Mouse (Mus musculus): ENCODE results near the gene Spg7. TPM values are rescaled to one million over a fixed set of nuclear protein-coding genes. Genes with fewer than 3 reads are reported as not detected.
"Not testable (repeated sequence)": the region's sequence is repeated elsewhere in the genome, so short reads cannot be mapped to it uniquely, and the experiment has no call there.

Gene Spg7
- 10 to 100 TPM; 86.9 to 99.5 (median 95.3) TPM for total RNA-seq (2022)

DNA sequence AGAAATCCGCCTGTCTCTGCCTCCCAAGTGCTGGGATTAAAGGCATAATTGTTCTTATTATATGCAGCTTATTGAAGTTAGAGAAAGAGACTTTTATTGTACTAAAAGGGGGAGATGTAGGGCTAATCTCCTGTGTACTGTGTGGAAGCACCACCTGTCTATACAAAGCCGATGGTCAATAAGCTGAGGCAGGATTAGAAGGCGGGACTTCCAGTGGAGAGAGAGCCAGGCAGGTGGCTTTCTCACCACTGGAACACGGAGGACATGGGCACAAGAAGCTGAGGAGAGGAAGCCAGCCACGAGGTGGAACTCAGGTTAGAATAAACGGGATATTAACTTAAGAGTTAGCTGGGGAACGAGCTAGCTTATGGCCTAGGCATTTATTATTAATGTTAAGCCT lies at the start of gene Spg7:
TSS of gene Spg7 (plus strand) at position 222 of the 400 bp plus-strand sequence.
- no peak for DNase-seq (ENCODE audit: low spot score)

DNA sequence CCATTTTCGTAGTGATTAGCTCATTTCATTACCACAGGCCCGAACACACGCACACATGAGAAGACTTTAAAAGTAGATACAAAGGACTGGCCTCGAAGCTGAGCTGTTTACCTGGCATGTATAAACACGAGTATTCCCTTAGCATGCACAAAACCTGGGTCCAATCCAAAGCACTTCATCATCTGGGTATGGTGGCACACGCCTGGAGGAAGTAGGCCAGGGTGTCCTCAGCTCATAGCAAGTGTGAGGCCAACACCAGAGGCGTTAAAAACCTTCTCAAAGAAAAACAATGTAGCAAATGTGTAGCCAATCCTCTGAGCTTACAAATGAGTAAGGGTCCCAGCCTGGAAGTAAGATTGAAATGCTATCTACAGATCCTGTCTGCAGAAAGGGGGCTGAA lies 48.3 kb upstream of the Spg7 start:
- no peak for DNase-seq (ENCODE audit: low spot score)

DNA sequence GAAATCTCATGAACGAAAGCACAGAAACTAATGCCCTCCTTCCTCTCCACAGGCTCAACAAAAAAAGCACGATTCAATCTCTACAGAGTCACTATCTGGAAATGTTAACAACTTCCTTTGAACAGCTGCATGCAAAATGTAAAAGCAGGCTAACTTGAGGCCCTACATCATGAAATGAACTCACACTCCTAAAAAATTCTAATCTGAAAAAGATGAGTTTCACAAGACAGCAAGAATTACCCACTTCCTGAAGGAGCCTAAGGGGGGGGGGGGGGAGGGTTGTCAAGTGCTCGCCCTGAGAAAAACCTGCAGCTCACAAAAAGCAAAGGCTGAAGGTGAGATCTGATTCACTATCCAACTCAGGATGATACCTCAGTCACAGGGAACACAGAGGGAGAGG lies 47.7 kb upstream of the Spg7 start:
- DNase-seq (ENCODE audit: low spot score) = no peak

DNA sequence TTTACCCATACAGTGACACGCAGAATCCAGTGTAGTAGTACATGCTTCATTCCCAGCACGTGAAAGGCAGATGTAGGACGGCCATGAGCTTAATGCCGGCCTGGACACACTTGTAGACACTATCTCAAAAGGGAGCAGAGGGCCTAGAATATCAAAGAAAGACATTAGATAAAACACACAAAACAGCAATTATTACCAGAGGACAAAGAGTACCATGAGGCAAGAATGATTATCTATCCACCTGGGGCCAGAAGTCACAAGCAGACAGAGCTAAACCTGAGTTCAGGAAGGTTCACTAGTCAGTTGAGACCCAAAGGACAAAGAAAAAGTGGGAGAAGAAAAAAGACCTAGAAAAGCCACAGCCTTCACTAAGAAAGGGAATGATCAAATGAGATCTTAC lies 45.6 kb upstream of the Spg7 start:
- DNase-seq (ENCODE audit: low spot score) = no peak

DNA sequence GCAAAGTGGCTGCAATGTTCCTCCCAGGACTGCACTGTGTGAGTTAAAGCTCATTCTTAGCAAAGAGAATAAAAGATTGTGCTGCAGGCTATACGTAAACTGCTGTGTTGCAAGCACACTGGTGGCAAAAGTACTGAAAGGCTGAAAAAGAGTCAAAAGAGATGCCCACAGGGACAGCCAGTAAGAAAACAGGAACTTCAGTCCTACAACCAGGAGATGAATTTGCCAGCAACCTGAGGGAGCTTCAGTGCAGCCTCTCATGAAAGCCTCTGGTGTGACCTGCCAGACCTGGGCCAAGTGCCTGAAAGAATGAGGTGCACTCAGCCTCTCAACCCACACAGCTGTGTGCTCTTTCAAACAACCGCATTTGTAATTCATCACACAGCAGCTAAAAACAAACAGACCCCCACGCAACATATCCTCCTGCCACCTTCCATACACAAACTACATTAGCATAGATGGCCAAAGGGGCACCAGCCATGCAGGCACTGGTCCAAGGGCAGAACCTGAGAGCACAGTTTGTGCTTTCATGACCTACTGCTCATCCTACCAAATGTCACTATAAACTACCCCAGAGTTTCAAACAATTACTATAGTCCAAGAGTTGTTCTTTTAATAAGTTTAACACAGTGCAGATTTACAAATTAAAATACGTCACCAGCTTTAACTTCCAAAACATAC lies 44.1 kb upstream of the Spg7 start:
- DNase-seq (ENCODE audit: low spot score) = no peak

DNA sequence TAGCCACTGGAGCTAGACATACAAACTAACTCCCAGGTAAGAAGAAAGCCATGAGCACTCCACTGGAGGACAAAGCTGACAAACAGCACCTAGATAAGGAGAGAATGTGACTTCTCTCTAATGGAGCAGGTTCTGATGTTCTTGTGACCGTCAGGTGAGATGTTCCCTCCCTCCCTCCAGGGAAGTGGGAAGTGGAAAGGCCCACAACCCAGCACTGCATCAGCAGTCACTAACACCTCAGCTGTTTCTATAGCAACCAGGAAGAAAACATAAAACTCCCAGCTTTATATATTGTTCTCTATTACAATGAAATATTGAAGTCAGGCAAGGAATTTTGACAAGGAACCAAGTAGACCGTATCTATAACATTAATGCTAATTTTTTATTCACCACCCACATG lies 42.7 kb upstream of the Spg7 start:
- DNase-seq (ENCODE audit: low spot score) = no peak

DNA sequence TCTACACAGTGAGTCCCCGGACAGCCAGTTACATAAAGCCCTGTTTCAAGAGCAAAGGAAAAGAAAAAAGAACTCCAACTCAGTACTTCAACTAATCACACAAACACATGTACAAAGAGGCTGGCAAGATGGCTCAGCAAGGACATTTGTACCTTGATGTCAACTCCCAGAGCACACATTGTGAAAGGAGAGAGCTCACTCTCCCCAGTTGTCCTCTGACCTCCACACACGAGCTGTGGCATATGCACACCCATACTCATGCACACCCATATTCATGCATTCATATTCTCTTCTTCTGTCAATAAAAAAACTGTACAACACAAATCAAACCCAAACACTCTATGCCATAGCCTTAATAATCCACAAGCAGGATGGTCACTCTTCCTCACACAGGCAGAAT lies 41.9 kb upstream of the Spg7 start:
- no peak for DNase-seq (ENCODE audit: low spot score)

DNA sequence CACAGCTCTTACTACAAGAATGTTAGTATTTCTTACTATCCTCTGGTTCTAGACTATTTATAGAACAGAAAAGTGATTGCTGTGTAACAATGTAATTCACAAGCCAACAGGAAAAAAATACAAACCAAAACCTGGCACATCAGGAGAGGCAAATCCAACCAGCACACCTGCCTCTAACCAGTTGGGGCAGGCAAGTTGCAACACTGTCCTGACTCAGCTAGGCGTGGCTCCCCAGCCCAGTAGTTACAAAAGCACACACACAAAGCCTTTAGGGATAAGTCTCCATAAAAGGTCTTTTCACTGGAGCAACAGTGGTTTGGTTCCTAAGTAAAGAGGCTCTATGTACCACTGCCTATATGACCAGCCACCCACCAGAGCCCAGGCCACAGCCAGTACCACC lies 41.5 kb upstream of the Spg7 start:
- DNase-seq (ENCODE audit: low spot score) = no peak

DNA sequence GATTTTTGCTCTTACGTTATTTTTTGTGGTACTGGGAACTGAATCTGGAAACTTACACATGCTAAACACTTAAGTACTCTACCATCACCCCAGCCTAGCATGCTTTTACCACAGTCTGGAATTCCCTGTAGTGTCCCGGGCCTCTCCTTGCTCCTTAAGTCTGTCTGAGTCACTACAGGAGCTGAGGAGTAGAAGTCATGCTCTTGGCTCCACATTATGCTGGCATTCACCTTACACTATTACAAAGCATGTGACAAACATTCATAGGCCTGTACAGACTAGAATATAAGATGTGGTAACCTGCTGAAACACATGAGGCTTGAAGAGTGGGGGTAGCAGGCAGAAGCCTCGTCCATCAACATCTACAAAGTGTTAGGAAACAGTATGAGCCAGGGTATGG lies 40.0 kb upstream of the Spg7 start:
- no peak for DNase-seq (ENCODE audit: low spot score)

DNA sequence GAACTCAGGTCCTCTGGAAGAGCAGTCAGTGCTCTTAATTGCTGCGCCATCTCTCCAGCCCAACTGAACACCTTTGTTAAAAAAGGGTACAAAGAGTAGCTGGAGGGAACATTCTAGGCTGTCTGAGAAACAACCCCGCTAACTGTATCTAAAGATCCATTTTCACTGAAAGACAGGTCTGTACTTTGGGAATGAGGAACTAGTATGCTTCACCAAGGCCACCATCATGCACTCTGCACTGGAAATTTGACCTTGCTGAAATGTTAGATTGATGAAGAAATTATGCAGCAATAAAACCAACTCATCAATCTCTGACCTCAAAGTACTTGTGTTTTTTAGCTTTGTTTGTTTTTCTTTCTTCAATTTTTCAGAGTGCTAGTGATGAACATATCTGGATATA lies 38.5 kb upstream of the Spg7 start:
- DNase-seq (ENCODE audit: low spot score) = no peak

DNA sequence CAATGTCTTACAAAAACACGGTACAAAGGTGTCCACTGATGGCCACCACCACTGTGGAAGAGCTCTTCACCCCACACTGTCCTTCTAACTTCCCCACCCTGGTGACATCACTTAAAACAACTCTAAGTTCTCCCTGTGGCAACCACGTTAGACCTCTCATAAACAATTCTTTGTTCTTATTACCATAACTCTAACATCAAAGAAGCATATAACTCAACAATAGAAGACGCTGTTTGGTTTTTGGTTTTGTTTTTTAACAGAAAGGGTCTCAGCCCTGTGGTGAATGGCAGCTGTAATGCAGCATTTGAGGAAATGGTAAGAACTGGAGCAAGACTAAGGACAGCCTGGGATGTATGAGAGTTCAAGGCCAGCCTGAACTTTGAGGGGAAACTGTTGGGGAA lies 36.8 kb upstream of the Spg7 start:
- DNase-seq (ENCODE audit: low spot score) = no peak

DNA sequence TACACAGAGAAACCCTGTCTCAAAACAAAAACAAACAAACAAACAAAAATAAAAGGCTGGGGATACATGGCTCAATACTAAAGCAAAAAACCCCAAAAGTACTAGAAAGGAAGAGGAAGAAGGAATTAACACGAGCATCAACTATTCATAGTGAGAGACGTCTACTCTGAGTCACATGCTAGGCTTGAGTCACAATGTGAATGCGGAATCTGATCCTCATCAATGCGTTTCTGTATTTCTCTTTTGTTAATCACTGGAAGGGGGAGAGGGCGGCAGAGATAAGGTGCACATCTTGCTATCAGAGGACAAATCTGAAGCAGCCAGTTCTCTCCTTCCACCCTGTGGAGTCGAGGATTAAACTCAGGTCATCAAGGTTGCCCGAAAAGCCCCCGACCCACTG lies 35.0 kb upstream of the Spg7 start:
- no peak for DNase-seq (ENCODE audit: low spot score)

DNA sequence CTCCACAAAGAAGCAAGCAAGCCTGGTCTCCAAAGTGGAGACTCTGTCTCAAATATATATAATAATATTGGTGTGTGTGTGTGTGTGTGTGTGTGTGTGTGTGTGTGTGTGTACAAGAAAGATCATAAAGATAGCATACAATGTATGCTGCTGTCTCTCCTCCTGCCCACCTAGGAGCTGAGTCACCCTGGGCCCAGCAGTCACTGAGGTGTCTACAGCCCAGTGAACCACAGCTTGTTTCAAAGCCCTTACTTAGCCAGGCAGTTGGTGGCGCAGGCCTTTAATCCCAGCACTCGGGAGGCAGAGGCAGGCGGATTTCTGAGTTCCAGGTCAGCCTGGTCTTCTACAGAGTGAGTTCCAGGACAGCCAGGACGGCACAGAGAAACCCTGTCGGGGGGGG lies 32.7 kb upstream of the Spg7 start:
- DNase-seq (ENCODE audit: low spot score) = not testable (repeated sequence)

DNA sequence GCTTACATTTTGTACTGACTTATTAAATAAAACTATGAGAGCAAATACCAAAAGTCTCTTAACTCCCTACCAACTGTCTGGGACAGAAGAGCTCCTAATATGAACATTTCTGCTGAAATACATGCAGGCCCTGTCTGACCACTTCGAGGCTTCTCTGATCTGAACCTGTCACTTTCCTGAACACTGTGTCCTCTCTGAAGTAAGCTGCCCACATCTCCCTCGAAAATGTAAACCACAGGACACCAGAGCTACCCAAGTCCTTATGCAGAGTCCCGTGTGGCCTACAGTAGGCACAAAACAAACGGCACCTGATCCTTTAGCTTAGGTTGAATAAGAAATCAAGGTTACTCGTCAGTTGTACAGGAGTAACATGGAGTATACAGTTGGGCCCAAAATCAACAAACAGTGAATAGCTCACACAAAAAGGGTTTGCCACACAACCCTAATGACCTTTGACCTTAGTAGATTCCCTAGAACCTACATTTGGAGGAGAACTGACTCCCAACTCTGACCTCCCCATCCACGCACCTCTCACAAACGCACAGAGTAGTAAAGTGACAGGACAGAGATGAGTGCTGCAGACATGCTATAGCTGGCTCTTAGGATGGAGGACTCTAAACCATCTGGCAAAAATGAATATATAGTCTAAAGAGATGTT lies 31.3 kb upstream of the Spg7 start:
- DNase-seq (ENCODE audit: low spot score) = no peak

DNA sequence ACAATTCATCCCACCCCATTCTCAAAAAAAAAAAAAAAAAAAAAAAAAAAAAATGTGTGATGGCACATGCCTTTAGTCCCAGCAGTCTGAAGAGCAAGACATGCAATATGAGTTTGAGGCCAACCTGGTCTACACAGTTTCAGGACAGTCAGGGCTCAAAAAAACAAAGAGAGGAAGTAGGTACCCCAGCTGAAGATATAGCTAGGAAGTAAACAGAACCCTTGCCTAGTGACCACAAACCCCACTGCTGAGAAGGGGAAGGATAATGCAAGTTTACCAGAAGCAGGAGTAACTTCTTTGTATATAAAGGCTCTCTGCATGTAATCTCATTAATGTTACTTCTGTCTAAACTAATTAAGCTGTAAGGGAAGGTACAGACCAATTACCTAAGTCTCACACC lies 30.0 kb upstream of the Spg7 start:
- no peak for DNase-seq (ENCODE audit: low spot score)

DNA sequence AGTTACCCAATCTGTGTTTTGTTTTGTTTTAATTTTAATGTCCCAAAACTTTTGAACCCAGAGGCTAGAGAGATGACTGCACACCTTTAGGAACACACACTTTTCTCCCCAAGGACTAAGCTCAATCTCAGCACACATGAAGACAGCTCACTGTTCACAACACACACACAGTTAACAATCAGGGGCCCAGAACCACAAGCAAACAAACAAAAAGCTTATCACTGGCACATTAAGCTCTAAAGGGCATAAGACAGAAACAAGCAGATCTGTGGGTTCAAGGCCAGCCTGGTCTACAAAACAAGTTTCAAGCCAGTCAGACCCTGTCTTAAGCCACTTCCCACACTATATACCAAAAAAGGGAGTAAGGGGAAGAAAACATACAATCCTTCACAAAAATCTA lies 29.3 kb upstream of the Spg7 start:
- no peak for DNase-seq (ENCODE audit: low spot score)

DNA sequence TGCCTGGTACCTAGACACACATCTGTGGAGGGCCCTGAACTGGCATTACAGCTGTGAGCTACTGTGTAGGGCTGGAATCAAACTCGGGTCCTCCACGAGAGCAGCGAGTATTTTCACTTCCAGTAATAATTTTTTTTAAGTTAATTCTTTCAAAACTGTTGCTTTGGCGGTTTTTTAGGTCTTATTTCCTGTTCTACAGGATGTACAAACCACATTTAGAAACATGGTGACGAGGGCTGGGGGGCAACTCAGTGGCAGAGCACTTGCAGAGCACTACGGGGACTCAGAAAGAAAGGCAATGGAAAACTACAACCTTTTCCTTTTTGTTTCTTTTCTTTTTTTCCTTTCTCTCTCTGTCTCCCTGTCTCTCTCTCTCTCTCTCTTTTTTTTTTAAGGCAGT lies 28.6 kb upstream of the Spg7 start:
- no peak for DNase-seq (ENCODE audit: low spot score)

DNA sequence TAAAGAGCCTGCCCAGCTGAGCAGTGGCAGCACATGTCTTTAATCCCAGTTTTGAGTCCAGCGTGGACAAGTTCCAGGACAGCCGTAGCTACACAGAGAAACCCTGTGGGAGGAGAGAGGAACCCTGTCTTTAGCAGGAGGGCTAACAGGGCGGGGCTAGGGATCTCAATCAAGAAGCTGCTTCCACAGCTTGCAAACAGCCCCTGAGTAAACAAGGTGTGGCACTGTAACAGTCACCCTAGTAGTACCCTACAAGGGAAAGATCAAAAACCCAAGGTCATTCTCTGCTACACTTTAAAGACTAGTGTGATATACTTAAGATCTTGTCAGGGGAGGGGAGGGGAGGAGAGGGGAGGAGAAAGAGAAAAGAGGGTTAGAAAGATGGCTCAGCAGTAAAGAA lies 25.8 kb upstream of the Spg7 start:
- DNase-seq (ENCODE audit: low spot score) = no peak

DNA sequence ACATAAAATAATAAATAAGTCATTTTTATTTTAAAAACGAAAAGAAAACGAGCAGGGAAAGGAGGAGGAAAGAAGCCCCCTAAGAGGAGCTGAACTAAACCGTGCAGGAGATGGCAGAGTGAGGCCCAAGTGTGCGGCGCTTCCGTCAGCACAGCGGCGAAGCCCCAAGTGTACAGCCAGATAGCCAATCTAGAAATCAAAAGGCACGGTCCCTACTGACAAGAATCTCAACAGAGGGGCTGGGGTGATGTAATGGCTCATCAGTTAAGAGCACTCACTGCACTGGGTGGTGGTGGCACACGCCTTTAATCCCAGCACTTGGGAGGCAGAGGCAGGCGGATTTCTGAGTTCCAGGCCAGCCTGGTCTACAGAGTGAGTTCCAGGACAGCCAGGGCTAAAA lies 25.3 kb upstream of the Spg7 start:
- DNase-seq (ENCODE audit: low spot score) = no peak

DNA sequence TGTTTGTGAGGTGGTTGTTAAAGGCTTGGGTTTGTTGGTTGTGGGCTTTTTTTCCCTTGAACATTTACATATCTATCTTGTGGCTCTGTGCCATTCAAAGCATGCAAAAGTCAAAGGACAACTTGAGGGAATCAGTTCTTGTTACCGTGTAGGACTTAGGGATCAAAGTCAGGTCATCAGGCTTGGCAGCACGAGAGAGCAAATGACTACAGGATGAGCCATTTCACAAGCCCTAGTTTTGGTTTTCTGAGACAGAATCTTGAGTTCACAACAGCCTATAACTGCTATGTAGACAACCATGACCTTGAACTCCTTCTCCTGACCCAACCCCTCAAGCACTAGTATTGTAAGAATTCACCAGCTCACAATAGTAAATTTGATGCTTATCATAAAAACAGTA lies 24.4 kb upstream of the Spg7 start:
- DNase-seq (ENCODE audit: low spot score) = no peak

DNA sequence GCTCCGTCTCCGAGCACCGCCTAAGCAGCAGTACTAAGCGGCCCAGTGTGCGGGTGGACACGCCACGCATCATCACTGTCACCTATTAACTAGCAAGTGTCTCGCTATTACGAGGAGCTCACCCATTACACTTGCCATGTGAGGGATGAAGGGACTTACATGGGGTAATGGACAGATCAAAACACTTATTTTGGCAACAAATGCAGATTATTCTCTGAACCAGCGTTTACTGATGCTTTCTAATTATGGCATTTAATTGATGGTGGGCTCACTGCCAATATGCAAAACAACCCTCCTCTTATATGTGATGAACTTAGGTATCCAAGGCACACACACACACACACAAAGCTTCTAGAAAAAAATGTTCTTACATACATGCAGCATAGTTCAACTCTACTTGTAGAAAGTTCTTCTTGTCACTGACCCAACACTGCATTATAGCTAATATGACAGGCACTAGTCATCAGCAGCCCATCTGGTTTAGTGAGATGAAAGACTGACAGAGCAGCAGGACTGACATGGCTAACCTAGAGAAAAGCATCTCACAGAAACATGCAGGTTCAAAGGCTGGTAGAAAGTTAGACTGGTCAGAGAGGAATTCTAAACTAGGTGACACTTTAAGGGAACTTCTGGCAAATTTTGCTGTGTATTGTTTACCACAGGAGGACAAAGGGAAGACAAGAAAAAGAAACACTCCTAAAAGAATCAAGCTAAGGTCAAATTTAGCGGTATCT lies 23.2 kb upstream of the Spg7 start:
- no peak for DNase-seq (ENCODE audit: low spot score)

DNA sequence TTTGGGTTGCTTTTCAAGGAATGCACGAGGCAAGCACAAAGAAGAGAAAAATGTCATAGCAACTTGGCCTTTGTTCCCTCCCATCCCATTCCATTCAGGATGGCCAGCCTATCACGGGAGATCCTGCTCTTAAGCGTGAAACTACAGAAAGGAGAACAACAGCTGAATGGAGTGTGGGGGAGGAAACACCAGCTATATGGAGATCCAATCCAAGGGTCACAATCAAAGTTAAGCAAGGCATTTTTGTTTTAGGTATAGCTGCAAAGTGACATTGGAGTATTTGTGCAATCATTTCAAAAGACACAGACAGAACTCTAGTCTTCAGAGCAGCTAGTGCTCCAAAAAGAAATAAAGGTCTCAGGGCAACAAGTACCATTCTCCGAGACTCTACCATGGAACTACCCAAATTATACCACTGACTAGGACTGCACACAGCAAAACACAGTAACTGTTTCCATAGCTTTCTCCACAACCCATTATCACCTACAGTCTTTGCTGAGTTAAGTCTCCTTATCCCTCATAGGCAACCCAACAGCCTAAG lies 22.6 kb upstream of the Spg7 start:
- no peak for DNase-seq (ENCODE audit: low spot score)
